Mouse (Mus musculus): ENCODE measurements around the gene Pcdh15.

Pcdh15 gene

DNA sequence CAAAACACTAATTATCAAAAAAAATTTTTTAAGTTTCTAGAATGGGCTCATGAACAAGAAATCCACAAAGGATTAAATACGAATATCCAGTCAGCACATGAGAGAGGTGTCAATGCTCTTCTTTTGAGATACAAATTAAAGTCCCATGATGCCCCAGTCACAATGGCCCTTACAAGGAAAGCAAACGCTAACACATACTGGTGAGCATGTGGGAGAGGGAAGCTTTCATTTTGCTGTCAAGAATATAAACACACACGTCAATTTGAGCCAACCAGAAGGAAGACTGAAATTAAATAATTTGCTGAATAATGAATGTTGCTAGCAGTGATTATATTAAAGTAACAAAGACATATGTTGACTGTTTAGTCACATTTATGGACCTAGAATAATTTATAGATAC, 1470.5 kb downstream of the Pcdh15 start:
- DNase-seq (ENCODE audit: low spot score) = no peak

DNA sequence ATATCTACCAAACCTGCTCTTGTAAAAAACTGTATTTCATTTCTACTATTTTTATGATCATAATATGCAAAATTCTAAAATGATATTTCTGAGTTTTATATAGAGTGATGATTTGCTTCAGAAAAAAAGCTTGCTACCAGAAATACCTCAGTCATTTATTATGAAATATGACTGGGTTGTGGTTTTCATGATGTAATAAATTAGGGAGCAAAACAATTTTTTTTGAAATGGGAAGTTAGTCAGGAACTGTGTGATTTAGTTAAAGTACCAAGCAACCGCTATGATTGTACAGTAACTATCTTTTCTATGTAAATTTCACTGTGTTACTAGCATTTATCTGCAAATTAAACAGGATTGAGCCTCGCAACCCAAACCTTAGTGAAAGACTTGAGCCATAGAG, 1480.8 kb downstream of the Pcdh15 start:
- no peak for DNase-seq (ENCODE audit: low spot score)

DNA sequence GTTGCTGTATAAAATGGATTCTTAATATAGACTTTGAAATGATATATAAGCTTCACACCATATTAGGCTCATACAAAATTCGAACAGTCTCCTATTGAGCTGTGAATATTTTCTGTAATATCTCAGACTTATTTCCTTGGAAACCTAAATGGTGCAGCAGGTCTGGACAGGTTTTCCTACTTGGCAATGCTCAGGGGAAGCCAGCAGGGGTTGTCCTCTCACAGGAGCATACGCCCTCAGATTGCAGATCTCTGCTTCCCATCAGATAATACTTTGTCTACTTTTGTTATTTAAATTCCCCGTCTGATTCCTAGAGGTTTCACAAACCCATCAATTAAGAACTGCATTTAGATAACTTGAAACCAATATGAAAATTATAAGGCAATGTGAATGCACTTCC, 1492.7 kb downstream of the Pcdh15 start:
- DNase-seq (ENCODE audit: low spot score) = no peak

DNA sequence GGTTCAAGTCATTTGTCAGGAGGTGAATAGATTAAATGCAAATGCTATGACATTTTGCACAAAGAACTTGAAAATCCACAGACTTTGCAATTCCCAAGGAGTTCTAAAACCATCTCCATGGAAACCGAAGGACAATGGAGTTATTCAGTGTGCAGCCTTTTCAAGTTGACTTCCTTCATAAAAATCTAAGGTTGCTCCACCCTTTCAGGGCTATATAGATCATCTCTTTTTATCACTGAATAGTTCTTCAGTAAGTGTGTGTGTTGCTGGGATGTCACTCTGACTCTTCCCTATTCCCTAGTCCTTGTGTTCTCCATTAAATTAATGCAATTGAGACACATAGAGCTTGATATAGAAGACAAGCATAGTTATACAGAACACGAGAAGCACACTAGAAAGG, 1508.5 kb downstream of the Pcdh15 start:
- DNase-seq (ENCODE audit: low spot score) = no peak

DNA sequence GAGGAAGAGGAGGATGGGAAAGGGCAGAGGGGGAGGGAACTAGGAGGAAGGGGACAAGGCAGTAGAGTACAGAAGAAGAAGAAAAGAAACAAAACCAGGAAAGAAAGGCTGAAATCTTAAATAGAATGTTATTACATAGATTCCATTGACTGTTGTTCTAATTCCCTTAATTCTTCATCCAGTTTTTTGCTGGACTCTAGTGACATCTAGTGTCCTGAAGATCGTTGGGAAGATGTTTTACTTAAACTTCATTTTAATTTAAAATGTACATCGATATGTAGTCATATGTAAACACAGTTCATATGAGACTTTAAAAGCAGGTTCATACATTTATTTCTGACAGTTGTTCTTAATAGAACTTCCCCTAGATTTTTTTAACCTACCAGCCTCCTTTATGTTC, 1522.7 kb downstream of the Pcdh15 start:
- DNase-seq (ENCODE audit: low spot score) = no peak

DNA sequence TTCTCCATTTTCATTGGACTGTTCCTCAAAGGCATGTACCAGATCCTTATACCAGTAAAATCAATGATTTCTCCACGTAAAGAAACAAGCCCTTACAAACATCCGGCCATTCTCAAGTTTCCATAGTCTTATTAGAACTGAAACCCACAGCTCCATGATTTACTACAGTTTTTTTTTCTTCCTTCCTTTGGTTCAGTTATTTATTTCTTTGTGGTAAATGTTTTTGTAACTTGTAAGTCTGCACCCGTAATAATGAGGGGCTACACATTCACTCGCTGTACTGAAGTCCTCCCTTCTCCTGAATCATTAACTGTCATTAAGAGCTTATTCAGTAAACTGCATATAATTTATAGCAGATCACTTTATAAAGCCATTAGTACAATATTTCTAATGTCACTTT, 1526.6 kb downstream of the Pcdh15 start:
- DNase-seq (ENCODE audit: low spot score) = no peak

DNA sequence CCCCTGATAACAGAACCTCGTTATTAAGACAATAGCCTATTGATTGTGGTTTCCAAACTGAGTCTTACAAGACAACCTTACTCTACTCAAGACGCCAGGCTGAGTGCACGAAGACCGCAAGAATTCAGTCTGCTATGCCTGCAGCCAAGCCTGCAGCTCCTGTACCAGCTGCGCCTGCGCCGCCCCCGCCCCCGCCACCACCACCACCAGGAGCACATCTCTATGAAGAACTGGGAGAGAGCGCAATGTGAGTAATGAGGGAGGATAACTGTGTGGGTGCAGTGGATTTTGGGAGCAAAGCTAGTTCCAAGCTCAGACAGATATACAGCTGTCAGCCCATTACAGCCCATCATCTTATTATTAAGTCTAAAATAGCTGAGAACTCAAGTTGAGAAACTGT, 1527.5 kb downstream of the Pcdh15 start:
- DNase-seq (ENCODE audit: low spot score) = no peak

DNA sequence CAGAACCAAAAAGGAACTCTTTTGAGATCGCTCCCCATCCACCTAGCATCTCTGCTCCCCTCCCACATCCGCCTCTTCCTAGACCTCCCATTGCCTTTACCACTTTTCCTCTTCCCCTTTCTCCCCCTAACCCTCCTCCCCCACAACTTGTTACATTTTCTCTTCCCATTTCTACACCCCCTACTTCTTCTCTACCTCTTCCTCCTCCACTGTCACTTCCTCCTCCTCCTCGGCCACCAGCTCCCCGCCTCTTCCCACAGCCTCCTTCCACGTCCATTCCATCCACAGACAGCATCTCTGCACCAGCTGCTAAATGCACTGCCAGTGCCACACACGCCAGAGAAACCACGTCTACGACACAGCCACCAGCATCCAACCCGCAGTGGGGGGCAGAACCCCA, 1532.2 kb downstream of the Pcdh15 start:
- no peak for DNase-seq (ENCODE audit: low spot score)

DNA sequence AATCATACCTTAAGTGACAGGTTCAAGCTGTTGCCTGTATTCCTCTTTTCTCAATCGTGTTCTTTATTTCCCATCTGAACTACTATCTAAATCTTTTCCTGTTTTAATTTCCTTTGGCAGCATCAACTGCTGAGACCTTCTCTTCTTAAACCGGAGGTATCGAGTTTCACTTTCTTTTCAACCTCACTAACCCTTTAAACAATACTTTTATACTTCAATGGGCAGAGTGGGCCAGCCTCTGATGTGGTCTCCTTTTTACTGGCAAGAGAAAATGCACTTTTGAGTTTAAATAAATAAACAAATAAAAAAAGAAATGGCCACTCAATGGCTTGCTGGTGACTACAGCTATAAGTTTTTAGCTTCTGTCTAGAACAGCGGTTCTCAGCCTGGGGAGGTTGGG, 1537.9 kb downstream of the Pcdh15 start:
- no peak for DNase-seq (ENCODE audit: low spot score)

DNA sequence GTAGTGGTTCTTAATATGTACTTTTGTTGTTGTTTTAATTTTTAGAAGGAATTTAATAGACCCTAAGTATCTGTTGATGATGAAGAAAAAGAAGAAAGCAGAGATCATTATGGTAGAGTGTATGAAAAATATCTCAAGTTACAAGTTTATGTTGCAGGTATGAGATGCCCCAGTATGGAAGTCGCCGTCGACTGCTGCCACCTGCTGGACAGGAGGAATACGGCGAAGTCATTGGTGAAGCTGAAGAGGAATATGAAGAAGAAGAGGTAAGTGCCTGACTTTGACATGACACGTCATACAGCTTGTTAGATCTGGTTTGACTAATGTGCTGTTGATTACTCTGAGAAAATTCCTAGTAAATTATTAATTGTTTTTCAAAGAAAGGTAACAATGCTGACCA, 1543.0 kb downstream of the Pcdh15 start:
- peak; percentile 18 for DNase-seq (ENCODE audit: low spot score)

DNA sequence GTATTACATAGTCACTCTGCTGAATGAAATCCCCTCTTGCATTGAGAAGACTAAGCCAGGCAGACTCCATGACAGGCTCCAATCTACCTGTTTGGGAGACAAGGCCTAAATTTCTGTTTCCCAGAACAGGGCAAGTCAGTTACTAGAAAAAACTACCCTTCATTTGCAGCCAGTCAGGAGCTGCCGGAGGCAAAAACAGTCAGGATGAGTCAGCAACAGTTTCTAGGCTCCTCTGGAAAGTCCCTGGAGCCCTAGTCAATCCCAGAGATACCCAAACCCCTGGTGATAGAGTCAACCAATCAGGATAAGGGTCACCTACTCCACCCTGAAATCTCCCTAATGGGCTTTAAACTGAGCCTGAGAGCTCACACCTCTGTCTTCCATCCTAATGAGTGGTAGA, 1564.0 kb downstream of the Pcdh15 start:
- DNase-seq (ENCODE audit: low spot score) = no peak

DNA sequence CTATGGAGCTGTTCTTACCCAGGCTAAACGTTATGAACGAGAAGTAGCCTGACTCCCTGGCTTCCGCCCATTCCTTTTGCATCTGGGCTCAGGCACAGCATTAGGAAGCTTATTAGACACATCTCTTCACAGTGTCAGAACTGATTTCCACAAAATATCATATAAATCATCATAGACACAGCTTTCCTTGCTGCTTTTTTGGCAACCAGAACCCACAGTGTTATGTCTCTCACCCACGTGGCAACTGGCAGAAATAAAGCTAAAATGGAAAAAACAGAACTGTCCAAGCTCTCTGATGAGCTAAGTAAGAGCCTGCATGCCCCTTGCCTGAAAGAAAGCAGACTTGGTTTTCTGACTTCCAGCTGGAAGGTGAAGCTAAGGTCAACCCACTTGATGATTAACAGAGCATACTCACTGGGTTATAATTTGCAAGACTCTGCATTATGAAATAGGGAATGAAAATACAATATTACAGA, 1580.9 kb downstream of the Pcdh15 start:
- DNase-seq (ENCODE audit: low spot score) = no peak

DNA sequence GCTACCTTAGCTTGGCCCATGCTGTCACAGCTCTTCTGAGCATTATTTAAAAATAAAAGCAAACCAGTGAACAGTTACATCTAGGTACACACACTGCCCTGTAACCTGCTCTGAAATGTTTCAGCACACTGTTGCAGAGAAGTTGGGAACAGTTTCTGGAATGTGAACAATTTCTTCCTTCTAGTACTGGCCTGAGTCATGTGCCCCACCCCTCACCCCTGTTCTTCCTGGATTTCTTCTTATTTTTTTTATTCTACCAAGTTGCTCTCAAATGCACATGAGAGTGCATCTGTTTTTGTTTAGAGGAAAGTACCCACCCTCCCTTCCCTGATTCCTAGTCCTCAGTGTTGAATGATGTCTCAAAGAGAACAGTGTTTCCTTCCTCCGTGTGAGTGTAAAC, 1581.4 kb downstream of the Pcdh15 start:
- no peak for DNase-seq (ENCODE audit: low spot score)

Measured in urinary bladder, postnatal 25 days (tissue).